Mouse (Mus musculus) gastrocnemius, adult 2 months (tissue): ENCODE results near the gene Gm45337. TPM values are rescaled to one million over a fixed set of nuclear protein-coding genes. Genes with fewer than 3 reads are reported as not detected.
"Not testable (repeated sequence)": the region's sequence is repeated elsewhere in the genome, so short reads cannot be mapped to it uniquely, and the experiment has no call there.

Experiments used
- DNase-seq: peaks from one replicate; pipeline ENCODE4 v3.0.0; 2022
- H3K27ac ChIP-seq: fragments of 200-600 bp; 2 replicates; pipeline ENCODE4 v1.8.1; 2022; ENCODE audit warnings: mild to moderate bottlenecking
- H3K4me3 ChIP-seq: fragments of 200-600 bp; 2 replicates; pipeline ENCODE4 v1.8.1; 2022; ENCODE audit warnings: mild to moderate bottlenecking, moderate library complexity
- CTCF ChIP-seq: fragments of 200-600 bp; IDR thresholded peaks from 2 replicates; pipeline ENCODE4 v1.8.1; 2022; ENCODE audit warnings: antibody characterized with exemption, mild to moderate bottlenecking, moderate library complexity
- intact Hi-C: fragments of 180-260 bp; cut with DNase I; formaldehyde crosslinking; loops from one replicate; pipeline ENCODE4 v1.15.1; 2025
- long read RNA-seq, 2 experiments: library from polyadenylated mRNA; stranded (forward); transcript quantifications; one replicate each; pipeline ENCODE4 v2.0.0; 2021
- total RNA-seq, 2 experiments: library from RNA; stranded (reverse); gene quantifications; 2 replicates each; pipeline ENCODE4 v1.2.3; 2021

The Gm45337 gene
- not detected for total RNA-seq
- long read RNA-seq, experiment 1 = 0 reads
- long read RNA-seq, experiment 2 = 0 reads

DNA sequence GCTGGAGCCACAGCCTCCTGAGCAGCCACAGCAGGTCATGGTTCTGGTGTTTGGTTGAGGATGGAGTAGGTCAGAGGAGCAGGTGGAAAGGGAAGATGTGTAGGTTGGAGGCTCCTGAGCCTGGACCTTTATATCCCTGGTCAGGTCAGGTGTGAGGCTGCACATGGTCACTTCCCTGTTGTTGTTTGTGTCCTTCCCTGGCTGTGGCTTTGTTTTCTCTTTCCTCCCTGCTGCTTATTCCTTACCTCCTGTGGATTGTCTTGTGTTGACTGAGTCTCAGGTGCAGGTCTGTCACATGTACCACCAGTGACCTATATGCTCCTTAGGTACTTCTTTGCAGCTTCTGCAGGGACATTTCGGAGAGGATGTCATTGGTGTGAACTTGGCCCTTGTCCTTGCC is at the start of gene Gm45337:
Gene Gm45337, minus strand, starts transcription at position 101 of the 400 bp plus-strand sequence.
- intact Hi-C loops = no loop called here
- Histone ChIP-seq H3K4me3 (no peak within 1 kb of the TSS), H3K27ac (no peak within 1 kb of the TSS)
- no peak for DNase-seq
- no peak for TF ChIP-seq CTCF

DNA sequence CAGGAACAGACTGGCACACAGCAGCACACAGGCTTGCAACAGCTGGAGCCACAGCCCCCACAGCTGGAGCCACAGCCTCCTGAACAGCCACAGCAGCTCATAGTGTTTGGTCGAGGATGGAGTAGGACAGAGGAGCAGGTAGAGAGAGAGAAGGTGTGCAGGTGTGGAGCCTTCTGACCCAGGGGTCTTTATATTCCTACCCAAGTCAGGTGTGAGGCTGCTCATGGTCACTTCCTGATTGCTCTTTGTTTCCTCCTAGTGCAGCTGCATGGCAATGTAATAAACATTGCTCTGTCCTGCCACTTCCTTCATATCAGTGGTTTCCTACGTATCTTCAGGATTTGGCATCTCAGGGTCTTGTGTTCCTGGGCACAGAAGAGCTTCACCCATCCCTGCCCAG is 45.9 kb upstream of the Gm45337 start, which contains the start of gene Gm10153:
Gene Gm10153, minus strand, starts transcription at position 101 of the 400 bp plus-strand sequence.
- TF ChIP-seq CTCF = no peak
- intact Hi-C loops = no loop called here

DNA sequence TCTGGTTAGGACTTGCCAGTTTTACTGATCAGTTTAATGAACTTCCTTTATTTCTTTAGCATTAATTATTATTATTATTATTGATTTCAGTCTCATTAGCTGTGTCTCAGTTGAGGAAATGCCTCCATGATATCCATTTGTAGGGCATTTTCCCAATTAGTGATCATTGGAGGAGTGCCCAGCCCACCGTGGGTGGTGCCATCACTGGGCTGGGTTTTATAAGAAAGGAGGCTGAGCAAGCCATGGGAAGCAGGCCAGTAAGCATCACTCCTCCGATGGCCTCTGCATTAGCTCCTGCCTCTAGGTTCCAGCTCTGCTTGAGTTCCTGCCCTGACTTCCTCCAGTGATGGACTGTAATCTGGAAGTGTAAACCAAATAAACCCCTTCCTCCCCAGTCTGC is 43.7 kb upstream of the Gm45337 start:
- no peak for DNase-seq
- TF ChIP-seq CTCF = no peak
- Histone ChIP-seq H3K4me3 (no peak overlapping the region), H3K27ac (no peak overlapping the region)
- intact Hi-C loops = no loop called here

More for the DNA sequence above, 45.9 kb upstream of the Gm45337 start, which contains the start of gene Gm10153:
- no peak for DNase-seq
- H3K27ac ChIP-seq = no peak within 1 kb of the TSS
- H3K4me3 ChIP-seq = no peak within 1 kb of the TSS

DNA sequence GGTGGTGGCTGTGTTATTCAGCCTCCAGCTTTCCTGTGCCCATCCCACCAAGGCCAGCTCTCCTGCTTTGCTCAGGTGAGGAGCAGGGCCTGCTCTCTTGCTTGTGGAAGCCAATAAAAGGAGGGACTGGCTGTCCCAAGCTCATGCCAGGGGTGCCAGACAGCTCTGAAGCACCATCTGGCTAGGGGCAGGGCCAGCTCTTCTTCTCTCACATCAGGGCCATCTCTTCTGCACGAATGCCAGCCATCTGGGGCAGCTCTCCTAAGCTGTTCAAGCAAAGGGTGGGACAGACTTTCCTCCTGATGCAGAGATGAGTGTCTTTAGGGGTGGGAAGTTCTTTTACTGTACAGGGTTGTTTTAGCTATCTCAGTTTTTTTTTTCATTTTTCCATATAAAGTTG is 36.6 kb upstream of the Gm45337 start:
- Histone ChIP-seq H3K4me3 (no peak overlapping the region), H3K27ac (no peak overlapping the region)
- DNase-seq = no peak
- intact Hi-C loops = no loop called here
- TF ChIP-seq CTCF = no peak

DNA sequence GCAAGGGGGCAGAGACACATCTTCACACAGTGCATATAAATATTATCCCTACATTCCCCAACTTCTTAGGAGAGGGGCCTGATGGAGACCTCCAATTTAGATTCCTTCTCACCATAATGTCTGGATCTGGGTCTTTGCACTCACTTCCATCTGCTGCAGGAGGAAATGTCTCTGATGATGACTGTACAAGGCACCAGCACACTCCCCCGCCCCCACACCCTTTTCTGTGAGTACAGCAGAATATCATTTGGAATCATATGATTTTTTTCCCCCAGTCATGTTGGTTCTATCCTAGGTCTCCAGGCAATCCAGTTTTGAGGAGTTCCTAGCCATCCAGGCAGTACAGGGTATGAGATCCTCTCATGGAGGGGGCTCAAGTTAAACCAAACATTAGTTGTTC is 34.3 kb upstream of the Gm45337 start:
- no peak overlapping the region for H3K27ac ChIP-seq
- TF ChIP-seq CTCF = no peak
- no peak overlapping the region for H3K4me3 ChIP-seq
- no peak for DNase-seq
- intact Hi-C loops = no loop called here

DNA sequence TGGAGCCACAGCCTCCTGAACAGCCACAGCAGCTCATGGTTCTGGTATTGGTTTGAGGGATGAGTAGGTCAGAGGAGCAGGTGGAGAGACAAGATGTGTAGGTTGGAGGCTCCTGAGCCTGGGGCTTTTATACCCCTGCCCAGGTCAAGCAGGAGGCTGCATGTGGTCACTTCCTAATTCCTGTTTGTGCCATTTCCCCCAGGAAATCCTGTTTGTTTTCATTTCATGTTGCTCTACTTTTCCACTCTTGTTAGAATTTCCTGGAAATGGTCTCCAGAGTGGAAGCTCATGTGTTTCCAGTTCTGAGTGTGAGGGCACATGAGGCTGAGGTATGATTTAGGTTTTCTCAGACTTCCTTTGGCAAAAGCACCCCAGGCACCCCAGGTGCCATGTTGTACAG is 31.5 kb upstream of the Gm45337 start, which contains the start of gene Krtap5-2:
Gene Krtap5-2, minus strand, starts transcription at position 101 of the 400 bp plus-strand sequence.
- H3K4me3 ChIP-seq, H3K27ac ChIP-seq, DNase-seq, intact Hi-C loops: not testable (repeated sequence)

DNA sequence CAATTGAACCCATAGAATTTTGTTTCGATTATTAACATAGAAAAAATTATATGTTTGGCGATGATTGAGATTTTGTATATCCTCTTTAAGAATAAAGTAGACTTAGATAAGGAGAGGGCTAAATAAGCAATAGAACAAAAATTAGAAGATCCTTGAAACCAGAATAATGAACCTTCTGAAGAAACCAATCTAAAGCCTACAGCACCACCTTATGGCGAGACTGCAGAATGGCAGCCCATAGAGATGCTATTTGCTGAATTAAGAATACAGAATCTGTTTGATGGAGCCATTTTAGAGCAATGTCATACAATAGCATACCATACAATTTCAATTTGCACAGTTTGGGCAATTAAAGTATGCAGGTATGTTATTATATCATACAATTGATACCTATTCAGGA is 25.4 kb upstream of the Gm45337 start:
- no peak overlapping the region for H3K4me3 ChIP-seq
- TF ChIP-seq CTCF = peak; percentile 55
- intact Hi-C loops = no loop called here
- no peak overlapping the region for H3K27ac ChIP-seq
- DNase-seq = no peak

DNA sequence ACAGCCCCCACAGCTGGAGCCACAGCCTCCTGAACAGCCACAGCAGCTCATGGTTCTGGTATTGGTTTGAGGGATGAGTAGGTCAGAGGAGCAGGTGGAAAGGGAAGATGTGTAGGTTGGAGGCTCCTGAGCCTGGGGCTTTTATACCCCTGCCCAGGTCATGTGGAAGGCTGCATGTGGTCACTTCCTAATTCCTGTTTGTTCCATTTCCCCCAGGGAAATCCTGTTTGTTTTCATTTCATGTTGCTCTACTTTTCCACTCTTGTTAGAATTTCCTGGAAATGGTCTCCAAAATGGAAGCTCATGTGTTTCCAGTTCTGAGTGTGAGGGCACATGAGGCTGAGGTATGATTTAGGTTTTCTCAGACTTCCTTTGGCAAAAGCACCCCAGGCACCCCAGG is 21.2 kb upstream of the Gm45337 start, which contains the start of gene Gm4553:
Gene Gm4553, minus strand, starts transcription at position 101 of the 400 bp plus-strand sequence.
- H3K27ac ChIP-seq, DNase-seq, intact Hi-C loops, H3K4me3 ChIP-seq: not testable (repeated sequence)

DNA sequence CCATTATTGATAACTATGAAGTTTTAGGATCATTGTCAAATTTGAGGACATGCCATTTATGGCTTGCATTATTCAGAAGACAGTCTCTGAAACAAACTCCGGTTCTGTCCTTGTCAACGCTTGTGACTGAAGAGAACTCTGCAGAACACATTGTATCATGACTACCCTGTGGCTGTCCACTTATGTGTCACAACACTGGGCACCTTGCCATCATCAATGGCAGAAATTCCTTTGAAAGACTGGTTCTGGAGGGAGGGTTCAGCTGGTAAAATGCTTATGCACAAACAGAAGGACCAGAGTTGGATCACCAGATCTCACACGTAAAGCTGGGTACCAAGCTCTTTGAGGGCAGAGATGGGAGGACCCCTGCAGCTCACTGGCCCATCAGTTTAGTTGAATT is 15.0 kb upstream of the Gm45337 start:
- intact Hi-C loops = no loop called here
- DNase-seq = no peak
- no peak overlapping the region for H3K4me3 ChIP-seq
- no peak for TF ChIP-seq CTCF
- no peak overlapping the region for H3K27ac ChIP-seq

DNA sequence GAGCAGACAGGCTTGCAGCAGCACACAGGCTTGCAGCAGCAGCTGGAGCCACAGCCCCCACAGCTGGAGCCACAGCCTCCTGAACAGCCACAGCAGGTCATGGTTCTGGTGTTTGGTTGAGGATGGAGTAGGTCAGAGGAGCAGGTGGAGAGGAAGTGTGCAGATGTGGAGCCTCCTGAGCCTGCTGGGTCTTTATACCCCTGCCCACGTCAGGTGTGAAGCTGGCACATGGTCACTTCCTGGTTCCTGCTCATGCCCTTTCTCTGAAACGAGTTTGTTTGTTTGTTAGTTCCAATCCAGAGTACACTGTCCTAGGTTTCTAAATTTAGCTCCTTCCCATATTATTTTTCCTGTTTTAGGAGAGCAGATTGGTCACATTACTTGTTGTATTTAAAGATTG is 12.6 kb upstream of the Gm45337 start, which contains the start of gene Gm29735:
Gene Gm29735, minus strand, starts transcription at position 101 of the 400 bp plus-strand sequence.
- intact Hi-C loops = not testable (repeated sequence)

DNA sequence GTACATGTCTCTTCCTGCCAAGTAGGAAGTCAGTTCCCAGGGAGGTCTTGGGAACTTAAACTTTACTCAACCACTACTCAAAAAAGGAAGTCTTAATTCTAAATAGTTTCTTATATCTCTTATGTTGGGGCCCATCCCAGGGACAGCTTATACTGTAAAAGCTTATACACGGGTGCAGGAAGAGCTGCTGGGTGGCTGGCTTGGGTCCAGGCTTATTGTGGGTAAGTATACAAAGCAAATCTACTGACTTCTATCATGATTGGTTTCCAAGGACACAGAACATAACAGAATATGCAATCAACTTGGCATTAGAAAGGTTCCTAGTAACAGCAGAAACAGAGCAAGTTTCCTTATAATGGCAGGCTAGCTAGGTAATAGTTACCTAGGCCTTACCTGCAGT is 10.9 kb upstream of the Gm45337 start:
- H3K4me3 ChIP-seq = no peak overlapping the region
- no peak for DNase-seq
- no peak overlapping the region for H3K27ac ChIP-seq
- TF ChIP-seq CTCF = no peak
- intact Hi-C loops = no loop called here

More for the DNA sequence above, 12.6 kb upstream of the Gm45337 start, which contains the start of gene Gm29735:
- H3K4me3 ChIP-seq, H3K27ac ChIP-seq, DNase-seq: not testable (repeated sequence)

DNA sequence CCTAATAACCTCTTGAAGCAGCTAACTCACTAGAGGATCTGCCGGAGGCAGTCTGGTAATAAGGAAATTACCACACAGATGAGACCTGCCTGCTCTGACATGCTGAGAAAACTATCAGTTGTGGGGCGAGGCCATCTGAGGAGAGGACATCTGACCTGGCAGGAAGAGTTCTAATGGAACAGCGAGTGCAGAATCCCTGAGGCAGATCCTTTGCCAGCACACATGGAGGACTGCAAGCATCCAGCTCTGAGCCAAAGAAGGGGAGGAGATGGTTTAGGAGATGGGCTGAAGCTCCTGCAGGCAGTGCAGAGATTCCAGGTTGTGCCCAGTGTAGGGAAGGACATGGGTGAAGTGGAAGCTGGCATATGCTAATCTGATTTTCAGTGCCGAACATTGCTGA is 7.8 kb upstream of the Gm45337 start:
- no peak for DNase-seq
- no peak for TF ChIP-seq CTCF
- Histone ChIP-seq H3K27ac (no peak overlapping the region), H3K4me3 (no peak overlapping the region)
- intact Hi-C loops = no loop called here

DNA sequence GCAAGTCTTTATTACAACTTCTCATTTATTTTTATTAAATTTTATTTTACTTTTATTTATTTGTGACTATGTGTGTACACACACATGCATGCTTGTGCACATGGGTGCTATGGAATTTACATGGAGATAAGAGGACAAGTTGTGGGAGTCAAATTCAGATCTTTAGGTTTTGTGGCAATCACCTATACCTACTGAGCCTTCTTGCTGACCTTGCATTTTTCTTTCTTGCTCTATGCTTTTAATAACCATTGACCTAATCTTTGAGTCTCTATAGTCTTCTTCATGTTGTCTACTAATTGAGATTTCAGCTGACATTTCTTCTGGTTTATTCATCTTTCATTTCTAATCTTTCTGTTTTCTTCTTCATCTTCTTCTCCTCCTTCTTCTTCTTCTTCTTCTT is 4.2 kb upstream of the Gm45337 start:
- intact Hi-C loops = loop anchor here (5.0 kb wide), 1 partner anchor 99 kb away; no protein-coding TSS in a partner anchor

DNA sequence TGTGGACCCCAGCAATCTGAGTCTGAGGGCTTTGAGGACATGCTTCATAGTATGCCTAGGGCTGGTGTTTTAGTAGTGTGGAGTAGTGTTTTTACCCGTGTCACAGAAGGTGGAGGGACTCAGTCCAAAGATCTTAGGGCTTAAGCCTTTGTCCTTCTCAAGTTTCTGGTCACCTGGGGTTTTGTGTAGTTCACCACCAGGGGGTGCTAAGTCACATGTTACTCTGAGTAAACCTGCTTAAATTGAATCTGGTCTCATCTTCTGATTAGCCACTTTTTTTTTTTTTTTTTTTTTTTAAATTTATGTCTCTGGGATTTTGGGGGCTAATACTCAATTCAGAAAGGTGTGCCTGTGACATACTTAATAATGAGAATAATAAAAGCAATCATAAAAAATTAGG is 1.6 kb upstream of the Gm45337 start:
- peak; percentile 62 for TF ChIP-seq CTCF
- no peak overlapping the region for H3K27ac ChIP-seq
- no peak overlapping the region for H3K4me3 ChIP-seq
- intact Hi-C loops = loop anchor here (2.0 to 5.0 kb wide), 2 partner anchors 101 to 139 kb away; no protein-coding TSS in a partner anchor
- DNase-seq = peak; percentile 36

More for the DNA sequence above, 4.2 kb upstream of the Gm45337 start:
- Histone ChIP-seq H3K4me3 (no peak overlapping the region), H3K27ac (no peak overlapping the region)
- no peak for DNase-seq
- no peak for TF ChIP-seq CTCF
